Mouse (Mus musculus) CH12.LX (cell line): ENCODE results near the gene Zfp800. TPM values are rescaled to one million over a fixed set of nuclear protein-coding genes. Genes with fewer than 3 reads are reported as not detected.

ENCODE experiments used
- DNase-seq: peaks from one replicate; pipeline ENCODE4 v3.0.0-alpha.2; 2013; ENCODE audit errors: extremely low read depth
- H3K27ac ChIP-seq: 2 replicates; pipeline ENCODE4 v1.5.1; 2012; ENCODE audit warnings: low read depth, mild to moderate bottlenecking, control low read depth, moderate library complexity; ENCODE audit not compliant: insufficient read depth
- H3K27me3 ChIP-seq: replicated peaks from 2 replicates; pipeline ENCODE3; 2012; ENCODE audit warnings: inconsistent platforms
- H3K36me3 ChIP-seq, 2 experiments: replicated peaks in 1 of 2; 2 replicates each; pipeline versions ENCODE3 to v1.6.1; 2012; ENCODE audit warnings: inconsistent platforms in 1 of 2, low read length in 1 of 2, mild to moderate bottlenecking in 1 of 2, mixed read lengths in 1 of 2, moderate library complexity in 1 of 2; ENCODE audit not compliant: control insufficient read depth in 1 of 2, insufficient read depth in 1 of 2
- H3K4me1 ChIP-seq, 2 experiments: 2 replicates each; pipeline ENCODE4 v1.6.1; 2012; ENCODE audit warnings: inconsistent platforms in 1 of 2, moderate library complexity in 1 of 2; ENCODE audit not compliant: insufficient read depth in 2 of 2, control insufficient read depth in 1 of 2
- H3K4me2 ChIP-seq: 2 replicates; pipeline ENCODE4 v1.6.1; 2012; ENCODE audit warnings: low read depth, mild to moderate bottlenecking, control low read depth; ENCODE audit not compliant: poor library complexity, insufficient read depth, severe bottlenecking
- H3K4me3 ChIP-seq, 3 experiments: fragments of 150-350 bp in 1 of 3; sonication (generic) in 1 of 3; replicated peaks in 1 of 3; 2 replicates each; pipeline versions ENCODE3 to v1.5.1; 2011 to 2012; ENCODE audit warnings: low read depth in 2 of 3, low read length in 2 of 3, mild to moderate bottlenecking in 2 of 3, moderate library complexity in 2 of 3, control low read depth in 1 of 3, improper control_type of control experiment in 1 of 3, inconsistent platforms in 1 of 3, mixed read lengths in 1 of 3; ENCODE audit not compliant: poor library complexity in 1 of 3
- H3K79me2 ChIP-seq: replicated peaks from 2 replicates; pipeline ENCODE4 v1.6.1; 2012; ENCODE audit warnings: mild to moderate bottlenecking, moderate library complexity; ENCODE audit not compliant: control insufficient read depth, poor library complexity, insufficient read depth, severe bottlenecking; ENCODE audit errors: extremely low read depth
- H3K9ac ChIP-seq: 2 replicates; pipeline ENCODE4 v1.6.1; 2012; ENCODE audit warnings: low read depth, mild to moderate bottlenecking, control low read depth, moderate library complexity; ENCODE audit not compliant: insufficient read depth
- H3K9me3 ChIP-seq: replicated peaks from 2 replicates; pipeline ENCODE3; 2012; ENCODE audit warnings: low read length, inconsistent platforms, mixed read lengths
- CHD1 ChIP-seq: IDR thresholded peaks from 2 replicates; pipeline ENCODE4 v1.6.1; 2012; ENCODE audit warnings: low read depth, low read length, improper control_type of control experiment, inconsistent platforms
- CHD2 ChIP-seq: IDR thresholded peaks from 2 replicates; pipeline ENCODE4 v1.6.1; 2011; ENCODE audit warnings: low read length, improper control_type of control experiment
- CTCF ChIP-seq, 2 experiments: IDR thresholded peaks in 1 of 2; conservative IDR thresholded peaks in 1 of 2; 2 replicates each; pipeline ENCODE4 v1.5.1; 2011 to 2012; ENCODE audit warnings: low read depth in 2 of 2, low read length in 2 of 2, improper control_type of control experiment in 1 of 2, inconsistent platforms in 1 of 2, mild to moderate bottlenecking in 1 of 2, moderate library complexity in 1 of 2
- EP300 ChIP-seq: IDR thresholded peaks from 2 replicates; pipeline ENCODE4 v1.6.1; 2011; ENCODE audit warnings: low read length, improper control_type of control experiment
- GABPA ChIP-seq: IDR thresholded peaks from 2 replicates; pipeline ENCODE4 v1.6.1; 2012; ENCODE audit warnings: low read depth, low read length, improper control_type of control experiment, inconsistent platforms; ENCODE audit not compliant: insufficient replicate concordance
- IRF4 ChIP-seq: IDR thresholded peaks from 2 replicates; pipeline ENCODE4 v1.6.1; 2014; ENCODE audit warnings: low read depth, mild to moderate bottlenecking, inconsistent platforms, low read length, improper control_type of control experiment
- JUND ChIP-seq: conservative IDR thresholded peaks from 2 replicates; pipeline ENCODE4 v1.6.1; 2011; ENCODE audit warnings: low read depth, low read length, improper control_type of control experiment
- MAFK ChIP-seq: IDR thresholded peaks from 2 replicates; pipeline ENCODE4 v1.6.1; 2011; ENCODE audit warnings: low read length, improper control_type of control experiment; ENCODE audit not compliant: insufficient replicate concordance
- MAZ ChIP-seq: IDR thresholded peaks from 2 replicates; pipeline ENCODE4 v1.6.1; 2012; ENCODE audit warnings: low read depth, mild to moderate bottlenecking, inconsistent platforms, low read length, improper control_type of control experiment, moderate library complexity
- MEF2A ChIP-seq: IDR thresholded peaks from 2 replicates; pipeline ENCODE4 v1.6.1; 2014; ENCODE audit warnings: low read depth, mild to moderate bottlenecking, inconsistent platforms, low read length, improper control_type of control experiment, borderline replicate concordance
- MXI1 ChIP-seq: IDR thresholded peaks from 2 replicates; pipeline ENCODE4 v1.6.1; 2011; ENCODE audit warnings: mild to moderate bottlenecking, low read depth, low read length, improper control_type of control experiment
- NELFE ChIP-seq: IDR thresholded peaks from 2 replicates; pipeline ENCODE4 v1.6.1; 2011; ENCODE audit warnings: low read depth, low read length, improper control_type of control experiment
- NRF1 ChIP-seq: IDR thresholded peaks from 2 replicates; pipeline ENCODE4 v1.6.1; 2014; ENCODE audit warnings: low read depth, mild to moderate bottlenecking, inconsistent platforms, low read length, improper control_type of control experiment, moderate library complexity
- PAX5 ChIP-seq: IDR thresholded peaks from 2 replicates; pipeline ENCODE4 v1.6.1; 2012; ENCODE audit warnings: low read length, inconsistent platforms, mixed read lengths
- POLR2AphosphoS2 ChIP-seq: IDR thresholded peaks from 2 replicates; pipeline ENCODE4 v1.6.1; 2011; ENCODE audit warnings: low read depth, low read length, improper control_type of control experiment
- RAD21 ChIP-seq: IDR thresholded peaks from 2 replicates; pipeline ENCODE4 v1.6.1; 2011; ENCODE audit warnings: low read depth, mild to moderate bottlenecking, low read length, improper control_type of control experiment, moderate library complexity
- SMC3 ChIP-seq: IDR thresholded peaks from 2 replicates; pipeline ENCODE4 v1.6.1; 2011; ENCODE audit warnings: low read depth, low read length, improper control_type of control experiment
- TCF12 ChIP-seq: IDR thresholded peaks from 2 replicates; pipeline ENCODE4 v1.6.1; 2014; ENCODE audit warnings: low read depth, mild to moderate bottlenecking, inconsistent platforms, low read length, improper control_type of control experiment
- USF1 ChIP-seq: IDR thresholded peaks from 2 replicates; pipeline ENCODE4 v1.6.1; 2014; ENCODE audit warnings: low read depth, mild to moderate bottlenecking, inconsistent platforms, low read length, improper control_type of control experiment
- USF2 ChIP-seq: conservative IDR thresholded peaks from 2 replicates; pipeline ENCODE4 v1.6.1; 2011; ENCODE audit warnings: low read depth, low read length, improper control_type of control experiment
- ZNF384 ChIP-seq: IDR thresholded peaks from 2 replicates; pipeline ENCODE4 v1.6.1; 2012; ENCODE audit warnings: low read depth, low read length, improper control_type of control experiment, inconsistent platforms
- dilution Hi-C: fragments of 300-500 bp; cut with MboI; formaldehyde crosslinking; loops from 2 replicates; pipeline ENCODE4 v1.14.3; 2020; ENCODE audit warnings: low sequenced_read_pairs; ENCODE audit not compliant: extremely low pct_unique_long_range_greater_than_20kb, extremely low pct_ligation_motif_present
- in situ Hi-C: fragments of 300-500 bp; cut with MboI; formaldehyde crosslinking; loops from 3 replicates; pipeline ENCODE4 v1.14.3; 2019; ENCODE audit warnings: low sequenced_read_pairs, low pct_ligation_motif_present, low pct_unique_long_range_greater_than_20kb, mixed read lengths
- polyA plus RNA-seq: library from polyadenylated mRNA; unstranded; fragments of >175 nt; gene quantifications from 2 replicates; pipeline ENCODE4 v1.2.1, GENCODE M21; 2012; ENCODE audit warnings: low read depth; ENCODE audit not compliant: insufficient read length
- total RNA-seq, 2 experiments: library from RNA; depleted of rRNA; stranded (reverse); fragments of 300-350 nt in 1 of 2; fragments of >200 nt in 1 of 2; gene quantifications; 2 replicates each; pipeline ENCODE4 v1.2.3; 2012 to 2014

The Zfp800 gene
- total and polyA plus RNA-seq, 3 experiments = 19.1 to 49.5 (median 19.5) TPM

DNA sequence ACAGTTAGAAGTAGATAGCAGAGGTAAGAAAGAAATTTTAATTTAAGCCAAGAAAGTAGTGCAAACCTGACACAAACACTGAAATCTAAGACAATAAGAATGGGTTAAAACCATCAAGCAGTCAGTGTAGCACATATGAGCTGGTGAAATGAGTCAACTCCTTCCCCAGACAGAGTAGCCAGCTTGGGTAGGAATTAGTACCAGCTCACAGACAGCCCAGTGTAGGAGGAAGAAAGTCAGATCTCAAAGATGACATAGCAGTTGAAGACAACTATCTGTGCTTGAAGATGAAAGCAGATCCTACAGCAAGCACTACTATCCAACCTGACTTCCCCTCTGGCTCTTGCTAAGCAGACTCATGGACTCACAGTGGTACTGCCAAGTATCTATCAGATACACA lies 145.0 kb downstream of the Zfp800 start:
- in situ Hi-C loops = no loop called here
- dilution Hi-C loops = no loop called here
- Histone ChIP-seq H3K4me3 (no peak overlapping the region), H3K36me3 (peaks cover 28 to 76% of the 10 kb centered on the region in 2 experiments), H3K4me2 (no peak overlapping the region), H3K9ac (no peak overlapping the region), H3K4me1 (peaks cover 0 to 5% of the 10 kb centered on the region in 2 experiments; a peak in 1 of 4 replicates), H3K27ac (no peak overlapping the region), H3K79me2 (peaks cover 6% of the 10 kb centered on the region; the same call in 1 of the 2 replicates), H3K9me3 (no peaks in the 10 kb centered on the region), H3K27me3 (no peaks in the 10 kb centered on the region)
- DNase-seq = no peak
- TF ChIP-seq CHD1 (no peak), PAX5 (no peak), TCF12 (no peak), MAZ (no peak), CHD2 (no peak), ZNF384 (no peak), RAD21 (no peak), GABPA (no peak), USF2 (no peak), SMC3 (no peak), USF1 (no peak), MAFK (no peak), JUND (no peak), CTCF (conservative IDR thresholded peaks at IDR 0.05 in 1 of 2, IDR thresholded peaks at IDR 0.05 in 1 of 2; ENCODE audit: low read depth in 2 of 2, low read length in 2 of 2) (no peak), EP300 (no peak), POLR2AphosphoS2 (no peak), MEF2A (no peak), IRF4 (no peak), NRF1 (no peak)

- in situ Hi-C loops = no loop called here
- H3K27me3 ChIP-seq = no peaks in the 10 kb centered on the region
- H3K79me2 ChIP-seq = peaks cover 5% of the 10 kb centered on the region; the same call in 1 of the 2 replicates
- H3K27ac ChIP-seq = no peak overlapping the region
- H3K9me3 ChIP-seq = no peaks in the 10 kb centered on the region
- H3K36me3 ChIP-seq = peaks cover 34 to 62% of the 10 kb centered on the region in 2 experiments
- DNase-seq = no peak
- TF ChIP-seq MAFK = no peak
- TF ChIP-seq USF1 = no peak
- TF ChIP-seq MXI1 = no peak
- TF ChIP-seq CTCF (conservative IDR thresholded peaks at IDR 0.05 in 1 of 2, IDR thresholded peaks at IDR 0.05 in 1 of 2; ENCODE audit: low read depth in 2 of 2, low read length in 2 of 2) = no peak
- no peak for TF ChIP-seq NELFE
- no peak overlapping the region for H3K9ac ChIP-seq
- peaks cover 0 to 3% of the 10 kb centered on the region in 2 experiments; a peak in 1 of 4 replicates for H3K4me1 ChIP-seq
- no peak overlapping the region for H3K4me2 ChIP-seq
- dilution Hi-C loops = no loop called here
- no peak overlapping the region for H3K4me3 ChIP-seq
Observed at GRCm38 (mm10) chr6:28248211-28248610, 149.6 kb downstream of the Zfp800 start.
